Mouse (Mus musculus): Measurements from ENCODE around the gene Rxfp4.

The Rxfp4 gene
- long read RNA-seq, experiment 1, result 0 reads
- long read RNA-seq, experiment 2, result 0 reads

DNA sequence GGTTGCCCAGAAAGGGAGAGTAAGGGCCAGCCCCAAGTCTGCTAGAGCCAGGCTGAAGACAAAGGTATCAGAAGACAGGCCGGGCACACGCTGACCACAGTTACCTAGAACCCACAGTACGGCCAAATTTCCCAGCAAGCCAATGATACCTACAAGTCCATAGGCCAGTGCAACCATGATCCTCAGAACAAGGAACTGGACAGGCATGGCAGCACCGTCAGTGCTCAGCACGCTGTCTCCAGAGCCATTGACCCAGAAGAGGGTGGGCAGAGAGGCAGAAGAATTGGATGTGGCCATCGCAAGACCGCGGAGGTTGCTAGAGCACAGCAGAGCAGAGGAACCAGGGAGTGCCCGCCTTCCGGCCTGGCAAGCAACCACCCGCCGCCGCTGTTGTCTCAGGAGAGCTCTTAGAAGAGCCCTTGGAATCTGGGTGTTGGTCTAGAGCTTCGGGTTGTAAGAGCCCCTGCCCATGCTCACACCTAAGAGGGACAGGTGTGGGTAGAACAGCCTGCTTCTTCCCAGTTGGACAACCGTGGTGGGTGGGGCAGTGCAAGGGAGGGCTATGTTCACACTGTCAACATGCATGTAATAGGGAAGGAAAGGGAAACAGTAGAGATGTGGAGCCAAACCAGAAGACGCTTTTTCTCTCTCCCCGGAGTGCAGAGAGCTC, at the start of gene Rxfp4:
Gene Rxfp4, minus strand, starts transcription at position 297 of the 670 bp plus-strand sequence.
- intact Hi-C loops (cut with DNase I), result no loop called here

- intact Hi-C loops (cut with DNase I), result loop anchor here (10.0 kb wide), 1 partner anchor 344 kb away; no protein-coding TSS in a partner anchor
Measured at GRCm38 (mm10) chr3:88701222-88701621, 48.3 kb upstream of the Rxfp4 start.

DNA sequence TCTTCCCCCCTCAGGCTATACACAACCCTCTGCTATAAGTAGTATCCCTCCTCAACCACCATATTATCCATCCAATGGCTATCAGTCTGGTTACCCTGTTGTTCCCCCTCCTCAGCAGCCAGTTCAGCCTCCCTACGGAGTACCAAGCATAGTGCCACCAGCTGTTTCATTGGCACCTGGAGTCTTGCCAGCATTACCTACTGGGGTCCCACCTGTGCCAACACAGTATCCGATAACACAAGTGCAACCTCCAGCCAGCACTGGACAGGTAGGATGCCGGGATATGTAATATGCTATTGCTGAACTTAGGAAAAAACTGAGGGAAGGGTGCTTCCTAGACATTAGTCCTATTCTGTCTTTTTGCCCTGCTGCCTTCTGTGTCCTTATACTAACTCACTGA, 47.3 kb upstream of the Rxfp4 start:
- intact Hi-C loops (cut with DNase I), result loop anchor here (10.0 kb wide), 1 partner anchor 345 kb away; no protein-coding TSS in a partner anchor

DNA sequence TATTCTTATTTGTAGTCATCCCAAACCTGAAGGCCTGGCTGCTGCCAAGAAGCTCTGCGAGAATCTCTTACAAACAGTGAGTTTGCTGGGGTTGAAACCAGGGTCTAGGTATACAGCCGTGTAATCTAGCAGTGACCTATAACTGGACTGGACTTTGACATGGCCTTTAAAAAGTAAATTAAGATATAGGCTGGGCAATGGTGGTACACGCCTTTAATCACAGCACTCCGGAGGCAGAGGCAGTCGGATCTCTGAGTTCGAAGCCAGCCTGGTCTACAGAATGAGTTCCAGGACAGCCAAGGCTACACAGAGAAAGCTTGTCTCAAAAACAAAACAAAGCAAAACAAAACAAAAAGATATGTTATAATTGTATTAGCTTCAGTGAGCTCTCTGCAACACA, 45.9 kb upstream of the Rxfp4 start:
- intact Hi-C loops (cut with DNase I), result no loop called here

- intact Hi-C loops (cut with DNase I), result no loop called here
Measured at GRCm38 (mm10) chr3:88698051-88698450, 45.1 kb upstream of the Rxfp4 start.

DNA sequence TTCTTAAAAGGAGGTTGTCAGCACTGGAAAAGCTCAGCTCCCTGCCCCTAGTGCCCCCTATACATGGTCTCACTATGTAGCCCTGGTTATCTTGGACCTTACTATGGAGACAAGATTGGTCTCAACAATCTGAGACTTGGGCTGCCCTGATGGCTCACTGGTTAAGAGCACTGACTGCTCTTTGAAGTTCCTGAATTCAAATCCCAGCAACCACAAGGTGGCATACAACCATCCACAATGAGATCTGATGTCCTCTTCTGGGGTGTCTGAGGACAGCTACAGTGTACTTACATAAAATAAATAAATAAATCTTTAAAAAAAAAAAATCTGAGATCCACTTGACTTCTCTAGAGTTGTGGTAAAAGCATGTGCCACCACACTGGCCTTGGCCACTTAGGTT, 42.6 kb upstream of the Rxfp4 start:
- intact Hi-C loops (cut with DNase I), result no loop called here

DNA sequence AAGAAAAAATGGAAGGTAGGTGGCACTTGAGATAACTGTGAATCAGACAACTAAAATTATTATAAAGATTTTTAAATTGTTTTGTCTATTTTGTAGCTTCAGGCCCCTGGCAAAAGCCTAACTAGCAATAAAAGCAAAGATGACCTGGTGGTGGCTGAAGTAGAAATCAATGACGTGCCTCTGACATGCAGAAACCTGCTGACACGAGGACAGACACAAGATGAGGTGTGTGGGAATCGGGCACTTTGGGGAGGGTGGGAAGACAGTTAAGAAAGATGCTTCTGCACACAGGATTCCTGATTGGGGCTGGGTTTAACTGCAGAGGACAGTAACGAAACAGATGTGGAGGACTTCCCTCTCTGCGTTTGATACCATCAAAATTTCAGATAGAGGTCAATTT, 36.1 kb upstream of the Rxfp4 start:
- intact Hi-C loops (cut with DNase I), result loop anchor here (5.0 kb wide), 1 partner anchor 48 kb away; no protein-coding TSS in a partner anchor

GRCm38 (mm10) chr3:88686734-88687611, 34.0 kb upstream of the Rxfp4 start:
- intact Hi-C loops (cut with DNase I), result loop anchor here (5.0 kb wide), 1 partner anchor 50 kb away; no protein-coding TSS in a partner anchor

- intact Hi-C loops (cut with DNase I), result loop anchor here (5.0 kb wide), 1 partner anchor 51 kb away; no protein-coding TSS in a partner anchor
Measured at GRCm38 (mm10) chr3:88685958-88686451, 33.1 kb upstream of the Rxfp4 start.

DNA sequence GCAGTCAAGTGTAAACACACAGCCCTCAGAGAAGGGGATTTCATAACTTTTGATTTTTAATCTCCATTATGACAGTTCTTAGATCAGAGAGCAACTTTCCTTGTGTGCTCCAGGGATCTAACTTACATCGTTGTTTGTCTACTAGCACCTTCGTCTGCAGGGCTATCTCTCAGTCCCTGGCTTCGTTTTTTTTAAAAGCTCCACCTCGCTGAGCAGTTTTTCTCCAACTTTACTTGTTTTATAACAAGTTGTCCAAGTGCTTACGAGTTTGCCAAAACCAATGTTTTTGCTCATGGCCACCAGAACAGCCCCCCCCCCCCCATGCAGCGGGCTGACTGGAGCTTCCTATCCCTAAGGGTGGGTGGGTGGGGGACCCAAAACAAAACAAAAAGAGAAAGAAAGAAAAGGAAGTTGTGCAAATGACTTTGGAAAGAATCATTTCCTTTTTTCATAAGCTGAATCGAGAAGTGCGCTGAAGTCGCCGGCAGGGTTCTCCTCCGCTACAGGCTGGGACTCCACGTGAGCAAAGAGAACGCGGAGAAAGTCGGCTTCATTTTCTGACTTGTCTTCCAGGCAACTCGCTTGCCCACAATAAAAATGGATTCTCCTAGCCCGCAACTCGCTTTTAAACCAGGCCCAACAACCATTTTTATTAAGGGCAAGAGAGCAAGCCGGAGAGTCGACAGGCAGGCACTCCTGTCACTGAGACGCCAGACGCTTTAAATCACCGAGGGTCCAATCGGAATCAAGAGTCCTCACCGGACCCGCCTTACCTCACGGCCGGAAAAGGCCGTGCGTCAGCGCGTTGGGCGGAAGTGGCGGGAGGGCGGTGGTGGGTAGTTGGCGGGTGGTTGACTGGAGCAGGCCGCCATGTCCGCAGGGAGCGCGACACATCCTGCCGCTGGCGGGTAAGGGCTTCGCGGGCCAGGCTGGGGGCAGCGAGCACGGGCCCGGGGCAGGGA, 32.3 kb upstream of the Rxfp4 start, which contains the start of gene Khdc4:
Gene Khdc4, plus strand, starts transcription at position 824 of the 962 bp plus-strand sequence.
- intact Hi-C loops (cut with DNase I), result loop anchor here (5.0 kb wide), 1 partner anchor 52 kb away; no protein-coding TSS in a partner anchor

DNA sequence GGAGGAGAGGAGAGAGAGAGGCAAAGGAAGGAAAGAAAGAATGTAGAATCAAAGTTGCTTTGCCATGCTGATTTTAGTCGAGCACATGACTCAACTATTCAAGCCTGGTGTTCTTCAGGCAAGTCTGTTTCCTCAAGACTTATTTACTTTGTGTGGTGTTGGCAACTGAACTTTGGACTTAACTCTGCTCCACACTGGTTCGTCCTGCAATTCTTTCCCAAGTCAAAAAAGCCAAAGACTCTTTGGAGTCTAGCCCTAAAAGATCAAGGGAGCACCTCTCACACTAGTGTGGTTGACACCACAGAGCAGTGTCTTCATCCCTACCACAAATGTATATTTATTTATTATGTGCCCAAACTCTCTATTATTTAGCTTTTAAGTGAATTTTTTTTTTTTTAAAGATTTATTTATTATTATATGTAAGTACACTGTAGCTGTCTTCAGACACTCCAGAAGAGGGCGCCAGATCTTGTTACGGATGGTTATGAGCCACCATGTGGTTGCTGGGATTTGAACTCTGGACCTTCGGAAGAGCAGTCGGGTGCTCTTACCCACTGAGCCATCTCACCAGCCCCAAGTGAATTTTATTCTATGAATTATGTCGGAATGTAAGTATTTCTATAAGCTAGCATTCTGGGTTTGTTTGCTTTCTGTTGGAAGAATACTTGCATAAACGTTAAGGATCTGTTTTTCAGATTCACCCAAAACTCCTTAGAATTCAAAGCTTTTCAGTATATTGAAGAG, 31.5 kb upstream of the Rxfp4 start:
- intact Hi-C loops (cut with DNase I), result no loop called here

DNA sequence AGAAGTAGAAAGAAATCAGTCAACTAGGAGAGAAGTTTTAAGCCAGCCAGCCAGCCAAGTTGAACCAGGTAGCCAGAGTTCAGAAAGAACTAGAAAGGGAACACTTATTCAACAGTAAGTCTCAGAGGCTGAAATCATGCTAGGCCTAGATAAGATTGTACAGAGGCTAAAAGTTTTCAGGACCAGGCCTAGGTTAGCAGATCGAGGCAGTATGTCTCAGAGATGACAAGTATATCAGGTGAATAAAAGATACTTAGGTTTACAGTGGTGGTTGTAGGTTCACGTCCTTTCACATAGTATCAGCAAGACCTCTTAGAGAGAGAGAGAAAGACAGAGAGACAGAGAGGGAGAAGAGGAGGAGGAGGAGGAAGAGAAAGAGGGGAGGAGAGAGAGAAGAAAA, 30.9 kb upstream of the Rxfp4 start:
- intact Hi-C loops (cut with DNase I), result no loop called here

GRCm38 (mm10) chr3:88677399-88677798, 24.5 kb upstream of the Rxfp4 start:
- intact Hi-C loops (cut with DNase I), result no loop called here

- intact Hi-C loops (cut with DNase I), result no loop called here
Measured at GRCm38 (mm10) chr3:88664095-88664494, 11.2 kb upstream of the Rxfp4 start.

DNA sequence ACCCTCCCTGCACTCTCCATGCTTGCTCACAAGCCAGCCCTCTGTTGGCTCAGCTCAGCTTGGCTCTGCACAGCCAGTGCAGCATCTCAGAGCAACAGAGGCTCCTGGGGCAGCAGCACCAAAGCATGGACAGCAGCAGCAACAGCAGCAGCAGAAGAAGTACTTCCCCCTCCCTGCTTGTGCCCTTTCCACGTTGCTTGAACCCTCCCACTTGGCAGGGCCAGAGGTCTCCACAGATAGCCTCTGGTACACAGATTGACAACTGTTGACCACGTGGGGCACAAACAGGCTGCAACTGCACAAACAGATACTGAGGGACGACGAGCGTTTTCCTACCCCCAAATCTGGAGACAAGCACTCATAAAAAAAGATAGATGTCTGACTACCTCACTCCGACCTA, 6.9 kb upstream of the Rxfp4 start:
- intact Hi-C loops (cut with DNase I), result no loop called here

- intact Hi-C loops (cut with DNase I), result no loop called here
Measured at GRCm38 (mm10) chr3:88658441-88659127, 5.6 kb upstream of the Rxfp4 start.

GRCm38 (mm10) chr3:88655619-88656018, 2.7 kb upstream of the Rxfp4 start:
- intact Hi-C loops (cut with DNase I), result no loop called here

GRCm38 (mm10) chr3:88654621-88655020, 1.7 kb upstream of the Rxfp4 start:
- intact Hi-C loops (cut with DNase I), result no loop called here

All from adrenal gland (tissue).